Mouse (Mus musculus) ovary, postnatal 14 days (tissue): ENCODE data around the gene Pds5a.
A peak's percentile ranks its signal among the peaks of the same experiment; 100 is the strongest.
"Not testable (repeated sequence)": the region's sequence is repeated elsewhere in the genome, so short reads cannot be mapped to it uniquely, and the experiment has no call there.

ENCODE experiments used
- DNase-seq: peaks from one replicate; pipeline ENCODE4 v3.0.0; 2022; ENCODE audit warnings: low spot score

Gene Pds5a

GRCm38 (mm10) chr5:65696821-65697485 lies 1.1 kb downstream of the Pds5a start:
- peak; percentile 60 for DNase-seq

- DNase-seq = not testable (repeated sequence)
Measured at GRCm38 (mm10) chr5:65694076-65694475, 4.0 kb downstream of the Pds5a start.

- DNase-seq = no peak
Measured at GRCm38 (mm10) chr5:65693018-65693417, 5.1 kb downstream of the Pds5a start.

GRCm38 (mm10) chr5:65688806-65689205 lies 9.3 kb downstream of the Pds5a start:
- DNase-seq = no peak

GRCm38 (mm10) chr5:65686806-65687205 lies 11.3 kb downstream of the Pds5a start:
- DNase-seq = no peak

- DNase-seq = no peak
Measured at GRCm38 (mm10) chr5:65678826-65679225, 19.2 kb downstream of the Pds5a start.

GRCm38 (mm10) chr5:65672162-65672561 lies 25.9 kb downstream of the Pds5a start:
- DNase-seq = no peak

GRCm38 (mm10) chr5:65667644-65668043 lies 30.4 kb downstream of the Pds5a start:
- no peak for DNase-seq

GRCm38 (mm10) chr5:65665370-65665769 lies 32.7 kb downstream of the Pds5a start:
- no peak for DNase-seq

GRCm38 (mm10) chr5:65661958-65662357 lies 36.1 kb downstream of the Pds5a start:
- DNase-seq = no peak

GRCm38 (mm10) chr5:65653786-65654185 lies 44.3 kb downstream of the Pds5a start:
- DNase-seq = no peak

GRCm38 (mm10) chr5:65638896-65639295 lies 59.2 kb downstream of the Pds5a start:
- DNase-seq = no peak

GRCm38 (mm10) chr5:65624340-65624739 lies 73.7 kb downstream of the Pds5a start:
- DNase-seq = no peak

GRCm38 (mm10) chr5:65613152-65613924 lies 84.7 kb downstream of the Pds5a start:
- DNase-seq = no peak

- no peak for DNase-seq
Measured at GRCm38 (mm10) chr5:65610541-65610940, 87.5 kb downstream of the Pds5a start.

- DNase-seq = no peak
Measured at GRCm38 (mm10) chr5:65609769-65610168, 88.3 kb downstream of the Pds5a start.

GRCm38 (mm10) chr5:65606820-65607219 lies 91.3 kb downstream of the Pds5a start:
- DNase-seq = no peak

- DNase-seq = no peak
Measured at GRCm38 (mm10) chr5:65599681-65600080, 98.4 kb downstream of the Pds5a start.

- DNase-seq = no peak
Measured at GRCm38 (mm10) chr5:65592421-65592820, 105.7 kb downstream of the Pds5a start.

GRCm38 (mm10) chr5:65590199-65590598 lies 107.9 kb downstream of the Pds5a start:
- no peak for DNase-seq

- DNase-seq = no peak
Measured at GRCm38 (mm10) chr5:65586291-65586690, 111.8 kb downstream of the Pds5a start.

GRCm38 (mm10) chr5:65578545-65578944 lies 119.5 kb downstream of the Pds5a start:
- DNase-seq = no peak

- DNase-seq = no peak
Measured at GRCm38 (mm10) chr5:65575896-65576295, 122.2 kb downstream of the Pds5a start.

- no peak for DNase-seq
Measured at GRCm38 (mm10) chr5:65574876-65575275, 123.2 kb downstream of the Pds5a start.
